Mouse (Mus musculus) megakaryocyte-erythroid progenitor cell, adult 5-6 weeks (primary cell): ENCODE measurements around the gene Ncam2. TPM values are rescaled to one million over a fixed set of nuclear protein-coding genes. Genes with fewer than 3 reads are reported as not detected.

ENCODE experiments used
- ATAC-seq: replicated peaks from 2 replicates; pipeline ENCODE4 v1.8.0; 2016; ENCODE audit warnings: mild to moderate bottlenecking, inconsistent platforms; ENCODE audit not compliant: severe bottlenecking, poor library complexity, low FRiP score, low TSS enrichment
- total RNA-seq, 2 experiments: library from RNA; stranded (forward) in 1 of 2; stranded (reverse) in 1 of 2; fragments of 200-1000, 215-1000 nt in 1 of 2; fragments of >200 nt in 1 of 2; fragmentation: Nextera tagmentation in 1 of 2; gene quantifications; 2 replicates each; pipeline ENCODE4 v1.2.3; 2014 to 2017

The Ncam2 gene
- total RNA-seq, 2 experiments from 2014 or later: not detected

DNA sequence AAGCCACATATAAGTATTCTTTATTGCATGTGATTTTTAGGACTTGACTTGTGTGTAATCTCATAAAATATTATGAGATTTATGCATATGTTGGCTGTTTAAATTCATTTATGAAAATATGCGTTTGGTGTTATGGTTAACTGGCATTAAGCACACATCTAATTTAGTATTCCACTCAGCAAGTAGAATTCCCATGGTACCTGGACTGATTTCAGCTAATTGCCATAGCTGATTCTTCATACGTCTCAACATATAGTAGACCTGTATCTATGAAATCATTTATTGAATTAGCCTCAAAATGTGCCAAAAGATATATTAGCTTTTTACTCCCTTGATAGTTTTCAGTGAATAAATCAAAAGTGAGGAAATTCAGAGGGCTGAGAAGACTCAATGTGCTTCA lies 302.1 kb downstream of the Ncam2 start:
- no peak for ATAC-seq

DNA sequence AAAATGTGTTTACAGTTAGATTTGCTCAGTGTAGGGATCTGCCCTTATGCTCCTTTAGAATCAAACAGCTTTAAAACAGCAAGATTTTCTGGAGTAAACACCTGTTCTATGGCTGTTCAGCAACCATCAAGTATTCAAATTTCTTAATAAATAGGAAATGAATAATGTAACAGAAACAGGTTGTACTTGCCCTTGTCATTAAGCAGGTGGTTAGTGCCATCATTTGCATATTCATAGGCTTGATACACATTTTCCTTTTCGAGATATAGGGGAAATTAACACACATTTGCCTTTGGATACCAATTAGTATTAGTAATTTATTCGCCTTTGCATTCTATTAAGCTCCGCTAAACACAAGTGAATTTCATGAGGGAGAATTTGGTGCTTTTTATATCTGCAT lies 335.7 kb downstream of the Ncam2 start:
- ATAC-seq: no peak

DNA sequence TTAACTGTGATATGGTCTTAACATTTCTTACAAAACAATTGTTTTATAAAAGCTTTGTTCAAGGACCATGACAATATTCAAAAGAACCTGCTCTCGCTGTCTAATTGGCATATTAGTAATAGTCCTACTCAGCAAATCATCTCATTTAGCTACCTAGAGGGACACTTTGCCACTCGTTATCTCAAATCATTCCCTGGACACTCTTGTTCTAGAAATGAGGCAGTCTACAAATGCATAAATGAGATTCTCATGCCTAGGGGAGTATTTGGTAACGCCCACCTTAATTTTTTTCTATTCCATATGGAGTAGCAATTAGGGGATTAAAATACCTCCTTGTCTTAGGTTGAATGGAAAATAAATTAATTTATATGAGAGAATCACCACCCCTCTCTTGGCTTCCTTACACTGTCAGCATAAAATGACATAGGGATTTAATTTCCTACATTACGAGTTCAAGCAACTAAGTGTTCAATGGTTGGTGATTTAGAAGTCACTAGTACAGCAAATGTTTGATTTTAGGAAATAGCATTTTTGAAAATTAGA lies 387.1 kb downstream of the Ncam2 start:
- ATAC-seq: no peak

DNA sequence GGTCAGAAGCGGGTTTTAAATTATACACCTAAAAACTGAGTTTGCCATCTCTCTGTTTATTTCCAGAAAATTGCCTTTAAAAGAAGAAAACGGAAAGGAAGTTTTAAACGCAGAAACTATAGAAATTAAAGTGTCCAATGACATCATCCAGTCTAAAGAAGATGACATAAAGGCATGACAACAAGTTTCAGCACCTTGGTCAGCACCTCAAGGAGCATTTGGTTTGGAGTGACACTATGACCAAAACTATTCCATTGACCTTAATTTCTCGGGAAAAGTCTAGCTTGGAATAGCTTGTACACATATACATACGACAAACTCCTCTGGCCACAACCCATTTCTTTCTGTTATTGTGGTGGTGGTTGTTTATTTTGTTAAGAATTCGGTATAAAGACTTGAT lies 422.8 kb downstream of the Ncam2 start:
- no peak for ATAC-seq

GRCm38 (mm10) chr16:81623776-81624175 lies 423.3 kb downstream of the Ncam2 start:
- ATAC-seq: no peak

- ATAC-seq: no peak
Measured at GRCm38 (mm10) chr16:81650286-81650685, 449.8 kb downstream of the Ncam2 start.

- no peak for ATAC-seq
Measured at GRCm38 (mm10) chr16:81651550-81651949, 451.1 kb downstream of the Ncam2 start.

DNA sequence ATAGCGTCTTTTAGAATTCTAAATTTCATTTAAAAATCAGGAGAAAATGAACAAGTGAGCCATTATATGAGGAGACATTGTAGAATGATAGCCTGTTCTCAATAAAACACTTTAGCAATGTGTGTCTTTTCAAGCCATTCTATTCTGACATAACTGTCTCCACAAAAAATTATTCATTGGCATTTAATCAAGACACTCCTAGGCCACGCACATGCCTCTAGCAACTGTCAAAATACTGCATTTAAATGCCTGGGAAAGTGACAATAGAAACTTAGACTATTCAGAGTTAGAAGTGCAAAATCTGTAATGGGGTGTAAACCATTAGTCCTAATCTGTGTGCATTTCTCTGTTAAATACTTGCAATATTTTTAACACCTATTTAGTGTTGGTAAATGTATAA lies 456.1 kb downstream of the Ncam2 start:
- no peak for ATAC-seq

GRCm38 (mm10) chr16:81673866-81674265 lies 473.4 kb downstream of the Ncam2 start:
- no peak for ATAC-seq

- no peak for ATAC-seq
Measured at GRCm38 (mm10) chr16:81675546-81675945, 475.0 kb downstream of the Ncam2 start.
